Mouse (Mus musculus) heart, postnatal 10 days (tissue): ENCODE data around the gene 1700010I14Rik. TPM values are rescaled to one million over a fixed set of nuclear protein-coding genes. Genes with fewer than 3 reads are reported as not detected.

Experiments
- DNase-seq, 2 experiments: peaks; one replicate each; pipeline ENCODE4 v3.0.0; 2021
- intact Hi-C: fragments of 180-260 bp; cut with DNase I; formaldehyde crosslinking; loops from one replicate; pipeline ENCODE4 v1.15.1; 2025
- total RNA-seq, 2 experiments: library from RNA; stranded (reverse); gene quantifications; 2 replicates each; pipeline ENCODE4 v1.2.3; 2021

Gene 1700010I14Rik
- total RNA-seq: under 1 TPM; 0.15 to 0.24 TPM

DNA sequence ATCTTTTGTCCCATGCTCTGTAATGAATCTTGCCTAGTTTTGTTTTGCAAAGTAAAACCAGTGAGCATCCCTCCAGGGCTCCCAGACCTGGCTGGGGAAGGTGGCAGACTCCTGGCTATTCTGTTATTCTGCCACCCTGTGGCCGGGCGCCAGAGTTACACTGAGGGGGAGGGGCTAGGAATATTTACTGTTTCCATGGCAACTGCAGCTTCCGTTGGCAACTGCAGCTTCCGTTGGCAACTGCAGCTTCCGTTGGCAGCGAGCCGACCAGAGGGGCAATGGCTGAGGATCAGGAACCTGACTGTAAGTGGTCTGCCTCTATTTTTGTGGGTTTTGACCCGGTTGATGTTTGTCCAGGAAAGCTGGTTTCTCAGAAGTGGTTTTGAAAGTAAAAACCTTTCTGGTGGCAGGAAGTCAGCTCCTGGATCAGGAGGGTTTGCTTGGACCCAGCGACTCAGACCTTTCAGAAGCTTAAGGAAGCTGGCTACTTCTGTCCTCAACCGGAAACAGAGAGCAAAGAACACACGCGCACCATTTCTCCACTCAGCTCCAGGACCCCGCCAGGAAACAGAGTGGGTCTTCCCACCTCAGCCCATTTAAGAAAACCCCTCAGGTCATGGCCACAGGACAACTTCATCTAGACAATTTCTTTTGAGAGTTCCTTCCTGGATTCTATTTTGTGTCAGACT, at the start of gene 1700010I14Rik:
Gene 1700010I14Rik, plus strand, starts transcription at position 215 of the 689 bp plus-strand sequence.
- DNase-seq: peak; percentile 81 to 86
- intact Hi-C loops: no loop called here

DNA sequence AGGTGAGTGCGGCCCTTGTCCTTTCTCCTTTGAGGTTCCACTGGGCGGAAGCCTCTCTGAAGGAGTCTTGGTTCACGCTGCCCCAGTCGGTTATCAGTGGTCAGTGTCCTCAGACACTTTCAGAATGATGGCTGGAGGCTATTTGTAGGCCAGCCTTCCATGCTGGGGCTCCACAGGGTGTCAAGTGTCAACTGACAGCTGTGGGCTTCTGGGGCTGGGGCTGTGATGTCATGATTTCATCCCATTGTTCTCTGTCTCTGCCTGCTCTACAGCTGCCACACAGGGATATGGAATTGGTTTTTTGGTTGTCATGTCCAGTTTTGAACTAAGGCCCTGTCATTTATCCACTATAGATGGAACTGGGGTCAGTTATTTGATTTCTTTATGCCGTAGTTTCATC, 36.5 kb upstream of the 1700010I14Rik start:
- no peak for DNase-seq
- intact Hi-C loops: no loop called here

DNA sequence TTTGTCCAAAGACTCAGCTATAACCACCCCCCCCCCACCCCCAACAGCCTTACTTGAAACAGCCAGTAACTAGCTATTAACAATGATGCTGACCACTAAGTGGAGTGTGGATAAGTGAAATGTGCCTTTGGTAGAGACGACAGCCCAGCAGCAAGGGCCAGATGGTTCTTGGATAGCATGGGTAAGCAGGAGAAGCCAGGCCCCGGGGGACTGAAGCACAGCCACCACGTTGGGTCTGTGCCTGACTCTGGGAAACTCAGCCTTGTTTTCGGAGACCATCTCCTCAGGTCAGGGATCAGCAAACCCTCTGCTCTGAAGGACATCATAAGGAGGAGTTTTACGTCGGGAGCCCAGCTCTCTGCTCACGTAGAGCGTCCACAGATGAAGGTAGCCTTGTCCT, 35.2 kb upstream of the 1700010I14Rik start:
- no peak for DNase-seq
- intact Hi-C loops: no loop called here

GRCm38 (mm10) chr17:8958125-8958524, 30.0 kb upstream of the 1700010I14Rik start:
- intact Hi-C loops: no loop called here
- no peak for DNase-seq

DNA sequence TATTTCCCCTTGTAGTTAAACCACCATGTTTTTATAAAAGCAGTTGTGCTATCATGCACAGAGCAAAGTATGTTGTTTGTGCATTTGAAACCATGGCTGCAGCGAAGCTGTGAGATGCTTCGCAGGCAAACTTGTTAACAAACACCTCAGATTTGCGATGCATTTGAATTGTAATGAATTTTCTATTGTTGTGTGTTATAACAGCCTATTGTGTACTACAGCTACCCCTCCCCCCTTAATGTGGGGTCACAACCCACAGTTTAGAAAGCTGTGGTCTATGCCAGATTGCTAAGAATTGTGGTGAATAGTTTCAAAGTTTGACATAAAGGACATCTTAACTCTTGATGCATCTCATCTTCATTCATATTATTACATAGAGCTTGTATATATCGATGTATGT, 27.7 kb upstream of the 1700010I14Rik start:
- intact Hi-C loops: no loop called here

GRCm38 (mm10) chr17:8961097-8961496, 27.0 kb upstream of the 1700010I14Rik start:
- no peak for DNase-seq
- intact Hi-C loops: no loop called here

More for the DNA sequence above, 27.7 kb upstream of the 1700010I14Rik start:
- no peak for DNase-seq

GRCm38 (mm10) chr17:8961644-8962043, 26.5 kb upstream of the 1700010I14Rik start:
- intact Hi-C loops: no loop called here
- DNase-seq: no peak

- intact Hi-C loops: no loop called here
- DNase-seq: no peak
These were observed 23.0 kb upstream of the 1700010I14Rik start for GRCm38 (mm10) chr17:8965177-8965576.

DNA sequence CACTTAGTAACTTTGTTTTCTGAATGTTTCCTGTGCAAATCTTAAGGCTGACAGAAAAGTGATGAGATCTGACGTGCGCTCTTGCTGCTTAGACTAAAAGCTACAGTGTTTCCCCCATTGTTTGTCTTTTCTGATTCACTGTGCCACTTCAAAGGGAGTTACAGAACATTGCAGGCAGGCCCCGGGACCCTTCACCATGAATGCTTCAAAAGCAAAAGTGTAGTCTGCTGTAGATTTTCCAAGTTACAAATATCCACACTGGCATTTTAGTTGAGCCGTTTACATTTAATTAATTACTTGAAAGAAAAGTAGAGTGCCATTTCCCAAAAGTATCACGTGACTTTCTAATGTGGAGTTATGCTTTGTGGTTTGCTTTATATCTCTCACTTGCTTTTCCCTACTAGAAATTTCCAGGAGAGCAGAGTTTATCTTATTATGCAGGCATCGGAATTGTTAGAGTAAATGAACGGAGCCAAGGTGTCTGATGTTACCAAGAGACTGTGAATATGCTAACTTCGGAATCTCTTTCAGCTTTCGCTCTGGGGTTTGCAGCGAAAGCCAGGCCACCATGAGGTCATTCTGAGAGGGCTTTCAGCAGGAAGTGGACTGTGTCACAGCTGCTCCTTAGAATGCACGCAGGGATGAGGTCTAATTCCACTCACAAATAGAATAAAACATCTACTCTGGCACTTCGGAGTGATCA, 15.8 kb upstream of the 1700010I14Rik start:
- intact Hi-C loops: no loop called here

GRCm38 (mm10) chr17:8973331-8973730, 14.8 kb upstream of the 1700010I14Rik start:
- intact Hi-C loops: no loop called here
- DNase-seq: no peak

More for the DNA sequence above, 15.8 kb upstream of the 1700010I14Rik start:
- DNase-seq: no peak

DNA sequence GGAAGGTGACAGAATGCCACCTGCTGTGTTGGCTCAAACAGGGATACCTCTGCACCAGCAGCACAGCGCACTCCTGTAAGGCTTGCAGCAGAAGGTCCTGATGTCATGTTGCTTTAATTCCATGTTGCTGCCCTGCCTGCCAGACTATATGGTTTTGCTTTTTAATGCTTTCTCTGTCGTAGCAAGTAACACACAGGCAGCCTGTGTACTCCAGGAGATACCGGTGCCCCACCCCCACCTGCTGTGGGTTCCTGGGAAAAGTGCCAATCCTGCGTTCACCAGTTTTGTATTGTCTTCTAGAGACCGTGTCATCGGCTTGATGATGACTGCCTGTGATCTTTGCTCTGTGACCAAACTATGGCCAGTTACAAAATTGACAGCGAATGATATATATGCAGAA, 13.7 kb upstream of the 1700010I14Rik start:
- no peak for DNase-seq
- intact Hi-C loops: no loop called here

DNA sequence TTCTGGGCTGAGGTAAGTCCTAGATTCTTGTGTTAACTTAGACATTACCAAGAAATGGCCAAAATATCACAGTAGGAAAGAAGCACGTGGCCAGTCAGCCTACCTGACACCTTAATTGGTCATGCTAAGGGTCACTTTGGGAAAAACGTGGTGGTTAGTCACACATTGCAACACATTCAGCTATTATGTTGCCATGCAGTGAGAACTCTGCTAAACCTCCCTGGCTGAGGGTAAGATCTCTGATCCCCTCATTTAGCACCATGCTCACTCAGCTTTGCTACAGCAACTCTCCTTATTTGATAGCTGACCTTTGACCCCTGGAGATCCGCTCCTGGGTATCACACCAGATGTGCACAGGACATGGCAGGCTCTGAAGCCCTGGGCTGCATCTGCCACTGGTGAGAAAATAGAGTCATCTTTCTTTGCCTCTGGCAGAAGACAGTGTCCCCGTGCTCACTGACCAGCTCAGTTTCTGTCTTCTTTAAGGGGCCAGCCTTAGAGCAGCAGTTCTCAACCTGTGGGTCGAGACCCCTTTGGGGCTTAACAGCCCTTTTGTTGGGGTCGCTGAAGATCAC, 13.2 kb upstream of the 1700010I14Rik start:
- intact Hi-C loops: no loop called here

GRCm38 (mm10) chr17:8976745-8977144, 11.4 kb upstream of the 1700010I14Rik start:
- intact Hi-C loops: no loop called here

More for the DNA sequence above, 13.2 kb upstream of the 1700010I14Rik start:
- no peak for DNase-seq

GRCm38 (mm10) chr17:8977271-8977670, 10.9 kb upstream of the 1700010I14Rik start:
- no peak for DNase-seq
- intact Hi-C loops: no loop called here

More at GRCm38 (mm10) chr17:8976745-8977144, 11.4 kb upstream of the 1700010I14Rik start:
- DNase-seq: no peak

DNA sequence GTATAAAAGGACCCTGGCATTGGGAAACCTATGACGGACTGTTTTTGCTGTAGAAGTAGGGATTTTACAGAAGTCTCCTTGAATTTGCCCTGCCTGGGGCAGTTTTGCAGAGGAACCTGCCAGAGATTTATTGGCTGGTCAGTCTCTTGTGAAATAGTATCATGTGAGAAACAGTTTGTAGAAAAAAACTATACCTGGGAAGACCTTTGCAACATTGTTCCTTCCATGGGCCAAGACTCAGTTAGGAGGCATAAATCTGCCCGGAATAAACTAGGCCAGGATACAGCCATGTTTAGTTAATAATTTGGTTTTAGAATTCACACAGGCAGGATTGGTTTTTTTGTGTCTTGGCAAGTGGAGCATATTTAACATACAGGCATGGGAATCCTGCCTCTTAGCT, 4.6 kb upstream of the 1700010I14Rik start:
- DNase-seq: no peak
- intact Hi-C loops: no loop called here

- intact Hi-C loops: no loop called here
- peak in 1 of 2 experiments; percentile 5 for DNase-seq
These were observed 2.4 kb upstream of the 1700010I14Rik start for GRCm38 (mm10) chr17:8985714-8986113.

GRCm38 (mm10) chr17:8986551-8986950, 1.6 kb upstream of the 1700010I14Rik start:
- DNase-seq: no peak
- intact Hi-C loops: no loop called here

GRCm38 (mm10) chr17:8987369-8987768, 764 bp upstream of the 1700010I14Rik start:
- DNase-seq: no peak
- intact Hi-C loops: no loop called here

- DNase-seq: peak in 1 of 2 experiments; percentile 20
- intact Hi-C loops: no loop called here
These were observed 3.0 kb downstream of the 1700010I14Rik start for GRCm38 (mm10) chr17:8991160-8991559.

DNA sequence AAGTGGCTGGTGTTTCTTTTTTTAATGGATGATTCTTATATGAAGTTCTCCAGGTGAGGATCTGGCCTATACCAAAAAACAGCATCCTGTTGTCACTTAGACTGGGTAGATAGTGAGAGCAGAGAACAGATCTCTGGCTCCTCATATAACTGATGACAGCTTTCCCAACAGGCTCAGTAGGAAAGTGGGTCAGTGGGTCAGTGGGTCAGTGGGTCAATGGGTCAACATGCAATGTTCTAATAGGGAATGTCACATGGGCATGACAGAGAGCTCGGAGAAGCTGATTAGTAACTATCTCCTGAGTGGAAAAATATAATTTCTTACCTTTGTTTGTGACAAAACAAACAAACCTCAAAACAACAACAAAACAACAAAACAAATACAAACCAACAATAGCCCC, 7.2 kb downstream of the 1700010I14Rik start:
- intact Hi-C loops: no loop called here
- DNase-seq: peak in 1 of 2 experiments; percentile 25

GRCm38 (mm10) chr17:9002438-9002837, 14.3 kb downstream of the 1700010I14Rik start:
- no peak for DNase-seq
- intact Hi-C loops: no loop called here

GRCm38 (mm10) chr17:9004516-9004915, 16.4 kb downstream of the 1700010I14Rik start:
- no peak for DNase-seq

More at GRCm38 (mm10) chr17:9004516-9004915, 16.4 kb downstream of the 1700010I14Rik start:
- intact Hi-C loops: no loop called here
